Mouse (Mus musculus) olfactory bulb, adult 2 months (tissue): ENCODE data around the gene Orc4. TPM values are rescaled to one million over a fixed set of nuclear protein-coding genes. Genes with fewer than 3 reads are reported as not detected.
"Not testable (repeated sequence)": the region's sequence is repeated elsewhere in the genome, so short reads cannot be mapped to it uniquely, and the experiment has no call there.

ENCODE experiments used
- H3K27ac ChIP-seq: fragments of 200-500 bp; 2 replicates; pipeline ENCODE4 v1.5.1; 2012; ENCODE audit warnings: low read depth, low read length; ENCODE audit not compliant: insufficient read depth
- H3K4me1 ChIP-seq: fragments of 200-500 bp; 2 replicates; pipeline ENCODE4 v1.6.1; 2012; ENCODE audit warnings: low read length; ENCODE audit not compliant: control insufficient read depth, insufficient read depth
- H3K4me3 ChIP-seq: fragments of 200-500 bp; 2 replicates; pipeline ENCODE4 v1.5.1; 2012; ENCODE audit warnings: mild to moderate bottlenecking, low read depth, low read length, moderate library complexity; ENCODE audit not compliant: insufficient read depth
- CTCF ChIP-seq: fragments of 200-500 bp; IDR thresholded peaks from 2 replicates; pipeline ENCODE4 v1.5.1; 2012; ENCODE audit warnings: low read depth, mild to moderate bottlenecking, low read length, moderate library complexity; ENCODE audit not compliant: insufficient read depth
- POLR2A ChIP-seq: fragments of 200-500 bp; IDR thresholded peaks from 2 replicates; pipeline ENCODE4 v1.6.1; 2012; ENCODE audit warnings: mild to moderate bottlenecking, low read depth, low read length, moderate library complexity; ENCODE audit not compliant: insufficient read depth
- WGBS: fragments of 180-500 bp; shearing (Covaris S2); methylation state at CpG from one replicate; pipeline ENCODE4 v1.1.7; 2018; 5-methylcytosine and 5-hydroxymethylcytosine counted together
- polyA plus RNA-seq: library from polyadenylated mRNA; stranded (reverse); fragments of >200 nt; gene quantifications from 2 replicates; pipeline ENCODE4 v1.2.4, GENCODE M21; 2012; ENCODE audit warnings: low replicate concordance; ENCODE audit not compliant: missing spikeins, insufficient read depth, insufficient read length

Gene Orc4
- polyA plus RNA-seq, 1 experiment: not detected

GRCm38 (mm10) chr2:48914185-48914584 is 35.9 kb downstream of the Orc4 start:
- no peak overlapping the region for H3K27ac ChIP-seq
- H3K4me3 ChIP-seq: no peak overlapping the region
- WGBS: 49% methylated on average over 1 of the region's 1 CpGs
- no peaks in the 10 kb centered on the region for H3K4me1 ChIP-seq
- no peak for TF ChIP-seq POLR2A
- TF ChIP-seq CTCF: no peak

- no peaks in the 10 kb centered on the region for H3K4me1 ChIP-seq
- no peak overlapping the region for H3K27ac ChIP-seq
- no peak overlapping the region for H3K4me3 ChIP-seq
- TF ChIP-seq CTCF: no peak
- TF ChIP-seq POLR2A: no peak
- 43% methylated on average over 2 of the region's 2 CpGs for WGBS
Measured at GRCm38 (mm10) chr2:48908866-48909265, 41.2 kb downstream of the Orc4 start.

- 95% methylated on average over 3 of the region's 3 CpGs for WGBS
- TF ChIP-seq CTCF (no peak), POLR2A (no peak)
- no peak overlapping the region for H3K4me3 ChIP-seq
Measured at GRCm38 (mm10) chr2:48895186-48895585, 54.9 kb downstream of the Orc4 start.

GRCm38 (mm10) chr2:48885945-48886344 is 64.1 kb downstream of the Orc4 start:
- Histone ChIP-seq H3K4me3 (no peak overlapping the region), H3K4me1 (0 out of 2 replicates have a peak, but pooled peaks cover 2% of the 10 kb centered on the region), H3K27ac (no peak overlapping the region)
- no peak for TF ChIP-seq POLR2A
- no peak for TF ChIP-seq CTCF

More at GRCm38 (mm10) chr2:48895186-48895585, 54.9 kb downstream of the Orc4 start:
- Histone ChIP-seq H3K27ac (no peak overlapping the region), H3K4me1 (0 out of 2 replicates have a peak, but pooled peaks cover 2% of the 10 kb centered on the region)

GRCm38 (mm10) chr2:48868199-48868913 is 81.7 kb downstream of the Orc4 start:
- no peaks in the 10 kb centered on the region for H3K4me1 ChIP-seq
- H3K4me3 ChIP-seq: no peak overlapping the region
- WGBS: 88% methylated on average over 5 of the region's 5 CpGs
- TF ChIP-seq POLR2A (no peak), CTCF (no peak)
- no peak overlapping the region for H3K27ac ChIP-seq

- 94% methylated on average over 6 of the region's 6 CpGs for WGBS
- H3K4me3 ChIP-seq, H3K4me1 ChIP-seq, H3K27ac ChIP-seq: not testable (repeated sequence)
Measured at GRCm38 (mm10) chr2:48865596-48865995, 84.5 kb downstream of the Orc4 start.

Other genes with a start within 250 kb of the Orc4 start
- not detected in 2 replicates for gene Acvr2a, start 136.2 kb downstream of the Orc4 start, polyA plus RNA-seq
- gene Mbd5, start 769 bp downstream of the Orc4 start, polyA plus RNA-seq: not detected in 2 replicates